Mouse (Mus musculus) kidney, adult 9 months (tissue): Measurements from ENCODE around the gene Syne1.

ENCODE experiments used
- DNase-seq: peaks from one replicate; pipeline ENCODE4 v3.0.0; 2022

Syne1 gene

GRCm38 (mm10) chr10:5045671-5046070, 505.6 kb downstream of the Syne1 start:
- DNase-seq: no peak

- DNase-seq: no peak
These were observed 506.1 kb downstream of the Syne1 start for GRCm38 (mm10) chr10:5045213-5045612.

GRCm38 (mm10) chr10:5044481-5044880, 506.8 kb downstream of the Syne1 start:
- DNase-seq: no peak

DNA sequence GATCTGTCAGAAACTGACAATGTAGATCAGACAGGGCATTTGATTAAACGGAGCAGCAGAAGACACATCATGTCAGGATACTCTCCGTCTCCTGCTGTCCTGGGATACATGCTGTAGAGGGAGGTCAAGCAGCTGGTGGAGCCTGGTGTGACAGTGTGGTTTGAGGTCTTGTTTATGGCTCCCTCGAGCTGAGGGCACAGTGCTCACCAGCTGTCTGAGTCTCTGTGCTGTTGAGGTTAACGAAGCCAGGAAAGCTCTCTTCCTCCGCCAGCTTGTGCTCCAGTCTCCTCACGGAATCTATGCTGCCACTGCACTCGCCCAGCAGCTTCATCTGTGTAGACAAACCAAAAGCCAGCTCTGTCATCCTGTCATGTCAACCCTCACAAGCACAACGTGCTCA, 510.0 kb downstream of the Syne1 start:
- no peak for DNase-seq

DNA sequence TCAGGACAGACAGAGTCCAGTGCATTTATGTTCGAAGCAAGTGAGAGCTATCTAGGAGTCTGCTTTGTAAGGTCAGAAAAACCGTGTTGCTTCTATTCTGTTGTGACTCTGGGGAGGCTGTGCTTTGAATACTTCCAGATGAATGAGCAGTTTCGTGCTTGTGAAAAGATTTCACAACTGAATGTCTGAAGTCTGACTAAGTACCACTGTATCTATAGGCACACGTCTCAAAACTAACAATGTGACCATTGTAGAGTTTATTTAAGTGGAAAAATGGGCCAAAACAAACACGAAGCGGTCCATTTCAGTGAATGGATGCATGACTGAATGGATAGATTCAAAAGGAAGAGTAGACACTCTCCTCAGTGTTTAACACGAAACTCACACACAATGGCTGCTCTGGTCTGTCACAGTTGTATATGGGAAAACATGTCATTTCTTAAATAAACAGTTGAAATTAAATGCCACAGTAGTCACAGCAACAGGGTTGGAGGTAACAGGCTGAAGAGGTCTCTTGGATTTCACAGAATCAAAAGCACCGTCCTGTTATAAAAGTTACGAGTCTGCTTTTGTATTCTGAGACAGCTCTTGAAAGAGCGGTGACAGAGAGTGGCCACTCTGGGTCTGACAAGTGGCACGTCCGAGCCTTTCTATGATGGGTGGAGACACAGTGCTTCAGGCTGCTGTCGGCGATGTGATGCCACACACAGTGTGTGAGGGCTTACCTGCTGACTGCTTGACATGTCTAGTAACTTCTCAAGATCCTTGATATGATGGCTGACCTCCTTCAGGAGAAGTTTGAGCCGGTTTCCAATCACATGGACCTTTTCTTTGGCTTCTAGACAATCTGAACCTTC, 518.9 kb downstream of the Syne1 start:
- DNase-seq: no peak

DNA sequence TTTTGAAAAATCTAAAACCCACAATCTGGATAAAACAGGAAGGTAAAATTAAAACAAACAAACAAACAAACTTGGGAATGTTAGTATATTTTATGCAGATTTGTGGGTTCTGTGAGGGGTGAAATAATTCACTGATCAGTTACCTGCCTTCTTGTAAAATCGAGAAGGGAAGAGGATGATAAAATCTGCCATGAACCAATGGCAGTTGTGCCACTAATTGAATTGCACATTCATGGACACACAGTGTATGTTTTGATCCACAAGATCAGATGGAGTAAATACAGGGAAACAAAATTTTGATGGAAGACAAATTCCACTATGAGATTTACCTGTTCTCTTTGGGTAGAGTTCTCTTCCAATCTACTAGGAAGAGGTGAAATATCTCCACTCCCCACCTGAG, 521.4 kb downstream of the Syne1 start:
- DNase-seq: no peak

GRCm38 (mm10) chr10:5029161-5029560, 522.1 kb downstream of the Syne1 start:
- no peak for DNase-seq

DNA sequence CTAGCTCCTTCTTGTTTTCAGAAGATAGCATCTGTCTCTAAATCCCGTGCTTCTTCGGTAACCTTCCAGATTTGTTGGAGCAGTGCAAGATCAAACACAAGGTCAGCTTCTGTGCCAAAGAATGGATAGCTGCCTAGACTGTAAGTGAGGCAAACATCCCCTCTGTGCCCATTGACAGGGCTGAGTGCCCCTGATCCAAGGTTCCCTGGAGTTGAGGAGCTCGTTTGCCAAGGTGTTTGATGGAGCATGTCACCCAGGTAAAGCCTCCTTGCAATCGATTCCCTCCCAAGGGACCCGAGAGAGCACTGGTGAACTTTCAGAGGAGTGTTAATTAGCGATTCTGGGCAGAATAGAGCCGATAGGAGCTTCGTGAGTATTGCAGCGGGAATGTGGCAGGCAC, 523.0 kb downstream of the Syne1 start:
- DNase-seq: peak; percentile 75

- no peak for DNase-seq
These were observed 524.1 kb downstream of the Syne1 start for GRCm38 (mm10) chr10:5027208-5027607.

DNA sequence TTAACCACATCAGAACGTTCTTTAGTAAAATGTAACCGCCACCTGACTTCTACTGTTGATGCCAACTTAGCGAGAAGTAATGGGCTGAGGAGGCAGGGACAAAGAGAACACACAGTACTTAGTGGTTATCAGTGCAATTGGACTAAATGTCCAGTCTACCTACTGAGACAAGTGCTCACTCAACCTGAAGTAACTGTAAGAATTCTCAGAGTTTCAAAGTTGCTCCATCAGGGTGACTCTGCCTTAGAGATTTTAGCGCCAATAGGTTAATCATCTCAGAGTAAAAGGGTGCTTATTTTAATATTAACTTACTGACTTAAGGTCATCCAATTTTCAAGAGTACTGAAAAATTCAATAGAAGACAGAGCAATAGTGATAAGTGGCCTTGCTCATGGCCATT, 525.4 kb downstream of the Syne1 start:
- peak; percentile 78 for DNase-seq

DNA sequence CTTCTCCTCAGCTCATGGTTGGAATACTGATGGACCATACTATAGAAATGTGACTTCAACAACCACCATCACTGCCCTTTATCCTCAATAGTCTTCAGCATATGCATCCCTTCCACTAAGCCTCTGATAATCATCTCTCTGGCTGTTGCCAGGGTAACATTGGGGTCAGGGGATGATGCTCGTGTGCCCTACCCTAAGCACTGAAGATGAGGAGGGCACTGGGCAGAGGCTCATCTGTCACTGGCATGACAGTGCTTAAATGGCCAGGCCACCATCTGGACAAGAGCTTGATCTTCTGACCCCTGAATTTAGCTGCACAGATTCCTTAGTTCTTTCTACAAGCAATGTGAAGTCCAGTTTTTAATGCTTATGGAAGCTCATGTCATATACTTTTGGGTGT, 534.1 kb downstream of the Syne1 start:
- no peak for DNase-seq

DNA sequence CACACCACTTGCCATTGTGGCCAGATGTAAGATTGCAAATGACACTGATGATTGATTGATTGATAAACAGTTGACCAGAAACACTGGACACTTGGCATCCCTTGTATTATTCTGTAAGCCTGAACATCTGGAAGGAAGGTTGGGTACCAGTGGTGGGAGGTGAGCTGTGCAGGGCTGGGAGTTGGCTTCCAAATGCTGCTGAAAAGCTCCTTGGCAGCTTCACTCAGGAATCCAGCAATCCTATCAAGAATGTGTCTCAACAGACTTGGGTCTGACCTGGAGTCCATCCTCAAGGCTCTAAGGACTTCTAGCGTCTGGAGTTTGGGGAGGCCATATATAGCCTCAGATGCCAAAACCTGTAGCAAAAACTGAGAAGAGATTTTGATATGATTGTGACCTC, 536.3 kb downstream of the Syne1 start:
- DNase-seq: no peak

- no peak for DNase-seq
These were observed 539.3 kb downstream of the Syne1 start for GRCm38 (mm10) chr10:5012004-5012403.

- no peak for DNase-seq
These were observed 542.4 kb downstream of the Syne1 start for GRCm38 (mm10) chr10:5008795-5009366.

- DNase-seq: no peak
These were observed 554.7 kb downstream of the Syne1 start for GRCm38 (mm10) chr10:4996592-4996991.

GRCm38 (mm10) chr10:4993802-4994201, 557.5 kb downstream of the Syne1 start:
- DNase-seq: peak; percentile 59

DNA sequence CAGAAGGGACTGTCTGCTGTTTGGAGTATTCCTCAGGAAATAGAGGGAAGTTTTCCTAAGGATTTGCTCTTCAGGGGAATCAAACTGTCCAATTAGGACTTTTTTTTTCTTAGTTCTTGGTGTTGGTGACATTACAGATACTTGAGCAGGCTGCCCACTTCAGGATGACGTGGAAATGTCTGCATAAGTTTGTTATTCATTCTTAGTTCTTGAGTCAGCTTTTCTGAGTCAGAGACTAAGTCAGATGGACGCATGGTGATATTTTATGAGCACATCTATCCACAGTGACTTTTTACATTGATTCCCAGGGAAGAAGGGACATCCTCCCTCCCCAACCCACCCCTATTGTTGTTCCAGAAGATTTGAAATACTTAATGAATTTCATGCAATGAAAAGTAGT, 567.4 kb downstream of the Syne1 start:
- DNase-seq: no peak

- DNase-seq: no peak
These were observed 573.9 kb downstream of the Syne1 start for GRCm38 (mm10) chr10:4977374-4977773.

GRCm38 (mm10) chr10:4976557-4976956, 574.7 kb downstream of the Syne1 start:
- DNase-seq: no peak

- DNase-seq: no peak
These were observed 577.0 kb downstream of the Syne1 start for GRCm38 (mm10) chr10:4974246-4974645.

- no peak for DNase-seq
These were observed 579.3 kb downstream of the Syne1 start for GRCm38 (mm10) chr10:4972026-4972425.

DNA sequence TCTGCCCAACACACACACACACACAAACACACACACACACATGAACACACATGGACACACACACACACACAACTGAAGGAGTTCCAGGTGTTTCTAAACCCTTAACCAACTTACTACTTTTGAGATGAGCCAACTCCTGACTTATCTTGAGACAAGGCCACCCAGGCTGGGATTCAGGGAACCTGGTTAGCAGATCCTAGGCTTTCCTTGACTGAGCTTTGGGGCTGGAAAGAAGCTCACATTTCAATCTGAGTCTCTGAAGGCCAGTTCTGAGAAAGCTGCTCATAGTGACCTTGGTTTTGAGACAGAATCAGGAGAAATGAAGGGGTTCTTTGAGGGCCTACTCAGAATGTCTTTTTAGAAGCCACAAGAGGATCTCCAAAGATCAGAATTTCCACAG, 579.7 kb downstream of the Syne1 start:
- no peak for DNase-seq

DNA sequence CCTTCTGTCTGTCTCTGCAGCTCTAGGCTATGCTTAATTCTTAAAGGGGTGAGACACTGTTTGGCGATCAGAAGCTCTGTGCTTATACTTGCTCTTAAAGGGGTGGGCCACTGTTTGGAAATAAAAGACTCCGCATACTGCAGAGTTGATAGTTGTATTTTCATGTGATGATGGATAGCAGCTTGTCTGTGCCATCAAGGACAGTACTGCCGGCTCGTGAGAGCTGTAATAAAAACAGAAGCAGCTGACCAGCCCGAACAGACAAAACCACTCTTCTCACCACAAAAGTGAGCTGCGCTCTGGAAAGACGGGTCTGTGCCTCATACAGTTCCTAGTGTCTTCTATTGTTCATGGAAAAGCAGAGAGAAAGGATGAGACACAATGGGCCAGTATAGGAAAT, 580.1 kb downstream of the Syne1 start:
- no peak for DNase-seq
